Mouse (Mus musculus) cerebellum, adult 2 months (tissue): ENCODE results near the gene Pdzd2. TPM values are rescaled to one million over a fixed set of nuclear protein-coding genes. Genes with fewer than 3 reads are reported as not detected.
A peak's percentile ranks its signal among the peaks of the same experiment; 100 is the strongest.

Source experiments
- DNase-seq, 2 experiments: peaks; one replicate each; pipeline ENCODE4 v3.0.0; 2021
- H3K27ac ChIP-seq: fragments of 200-500 bp; 2 replicates; pipeline ENCODE4 v1.5.1; 2012; ENCODE audit warnings: low read length, control low read depth, inconsistent platforms; ENCODE audit not compliant: insufficient read depth
- H3K27me3 ChIP-seq: fragments of 200-500 bp; 2 replicates; pipeline ENCODE4 v1.6.1; 2012; ENCODE audit warnings: inconsistent platforms, mild to moderate bottlenecking, low read length, moderate library complexity; ENCODE audit not compliant: control insufficient read depth, insufficient read depth
- H3K4me1 ChIP-seq: fragments of 200-500 bp; 2 replicates; pipeline ENCODE4 v1.6.1; 2011; ENCODE audit warnings: low read length; ENCODE audit not compliant: control insufficient read depth, insufficient read depth
- H3K4me3 ChIP-seq: fragments of 200-500 bp; replicated peaks from 2 replicates; pipeline ENCODE3; 2011; ENCODE audit warnings: mild to moderate bottlenecking, low read depth, low read length, control low read depth; ENCODE audit not compliant: insufficient read depth
- CTCF ChIP-seq: fragments of 200-500 bp; IDR thresholded peaks from 2 replicates; pipeline ENCODE4 v1.5.1; 2011; ENCODE audit warnings: low read depth, mild to moderate bottlenecking, control low read depth, low read length, moderate library complexity, borderline replicate concordance; ENCODE audit not compliant: insufficient read depth
- POLR2A ChIP-seq: fragments of 200-500 bp; IDR thresholded peaks from 2 replicates; pipeline ENCODE4 v1.6.1; 2011; ENCODE audit warnings: low read length, control low read depth, borderline replicate concordance; ENCODE audit not compliant: insufficient read depth
- WGBS: fragments of 180-500 bp; shearing (Covaris S2); methylation state at CpG from one replicate; pipeline ENCODE4 v1.1.7; 2018; 5-methylcytosine and 5-hydroxymethylcytosine counted together
- polyA plus RNA-seq: library from polyadenylated mRNA; depleted of rRNA; stranded (reverse); fragments of >200 nt; gene quantifications from 2 replicates; pipeline ENCODE4 v1.2.3, GENCODE M21; 2012

The Pdzd2 gene
- polyA plus RNA-seq, 1 experiment: 6.3 TPM

- Histone ChIP-seq H3K27me3 (no peaks in the 10 kb centered on the region), H3K4me3 (no peak overlapping the region), H3K27ac (no peak overlapping the region), H3K4me1 (no peaks in the 10 kb centered on the region)
- TF ChIP-seq CTCF (no peak), POLR2A (no peak)
- no peak for DNase-seq
- WGBS: 74% methylated on average over 10 of the region's 10 CpGs
Observed at GRCm38 (mm10) chr15:12763147-12763546, 23.4 kb upstream of the Pdzd2 start.

- Histone ChIP-seq H3K27ac (no peak overlapping the region), H3K27me3 (no peaks in the 10 kb centered on the region), H3K4me3 (no peak overlapping the region), H3K4me1 (no peaks in the 10 kb centered on the region)
- 69% methylated on average over 11 of the region's 11 CpGs for WGBS
- TF ChIP-seq POLR2A (no peak), CTCF (no peak)
- DNase-seq: no peak
Observed at GRCm38 (mm10) chr15:12762258-12762913, 22.7 kb upstream of the Pdzd2 start.

GRCm38 (mm10) chr15:12760747-12761146 lies 21.0 kb upstream of the Pdzd2 start:
- Histone ChIP-seq H3K4me1 (no peaks in the 10 kb centered on the region), H3K27me3 (no peaks in the 10 kb centered on the region), H3K4me3 (no peak overlapping the region), H3K27ac (no peak overlapping the region)
- no peak for DNase-seq
- 56% methylated on average over 6 of the region's 6 CpGs for WGBS
- TF ChIP-seq POLR2A: no peak
- no peak for TF ChIP-seq CTCF

GRCm38 (mm10) chr15:12758461-12758860 lies 18.7 kb upstream of the Pdzd2 start:
- no peak for TF ChIP-seq POLR2A
- Histone ChIP-seq H3K4me1 (no peaks in the 10 kb centered on the region), H3K27me3 (no peaks in the 10 kb centered on the region), H3K4me3 (no peak overlapping the region), H3K27ac (no peak overlapping the region)
- DNase-seq: no peak
- 17% methylated on average over 5 of the region's 5 CpGs for WGBS

- Histone ChIP-seq H3K4me1 (no peaks in the 10 kb centered on the region), H3K27ac (no peak overlapping the region), H3K27me3 (no peaks in the 10 kb centered on the region), H3K4me3 (no peak overlapping the region)
- no peak for DNase-seq
- WGBS: 93% methylated on average over 1 of the region's 1 CpGs
- TF ChIP-seq CTCF: no peak
- no peak for TF ChIP-seq POLR2A
Observed at GRCm38 (mm10) chr15:12757757-12758156, 18.0 kb upstream of the Pdzd2 start.

- H3K27ac ChIP-seq: no peak overlapping the region
- TF ChIP-seq CTCF (no peak), POLR2A (no peak)
- DNase-seq: peak in 1 of 2 experiments; percentile 21
- H3K4me3 ChIP-seq: no peak overlapping the region
- WGBS: 47% methylated on average over 4 of the region's 4 CpGs
- no peaks in the 10 kb centered on the region for H3K27me3 ChIP-seq
- H3K4me1 ChIP-seq: no peaks in the 10 kb centered on the region
Observed at GRCm38 (mm10) chr15:12753201-12753600, 13.5 kb upstream of the Pdzd2 start.

- H3K4me3 ChIP-seq: no peak overlapping the region
- H3K27me3 ChIP-seq: no peaks in the 10 kb centered on the region
- no peak overlapping the region for H3K27ac ChIP-seq
- DNase-seq: no peak
- TF ChIP-seq CTCF (no peak), POLR2A (no peak)
- 87% methylated on average over 8 of the region's 8 CpGs for WGBS
- no peaks in the 10 kb centered on the region for H3K4me1 ChIP-seq
Observed at GRCm38 (mm10) chr15:12750963-12751362, 11.2 kb upstream of the Pdzd2 start.

- no peaks in the 10 kb centered on the region for H3K27me3 ChIP-seq
- no peak for DNase-seq
- no peak overlapping the region for H3K27ac ChIP-seq
- no peaks in the 10 kb centered on the region for H3K4me1 ChIP-seq
- WGBS: 68% methylated on average over 11 of the region's 11 CpGs
- no peak overlapping the region for H3K4me3 ChIP-seq
- TF ChIP-seq CTCF: no peak
- TF ChIP-seq POLR2A: no peak
Observed at GRCm38 (mm10) chr15:12749549-12750301, 10.0 kb upstream of the Pdzd2 start.
